Mouse (Mus musculus): ENCODE measurements at regions not wholly inside any gene's neighbourhood (a gene's known extent, or its start where the extent isn't known, plus 50 kb on each side); places are given as distances from the start of the nearest gene placed in this dataset.

DNA sequence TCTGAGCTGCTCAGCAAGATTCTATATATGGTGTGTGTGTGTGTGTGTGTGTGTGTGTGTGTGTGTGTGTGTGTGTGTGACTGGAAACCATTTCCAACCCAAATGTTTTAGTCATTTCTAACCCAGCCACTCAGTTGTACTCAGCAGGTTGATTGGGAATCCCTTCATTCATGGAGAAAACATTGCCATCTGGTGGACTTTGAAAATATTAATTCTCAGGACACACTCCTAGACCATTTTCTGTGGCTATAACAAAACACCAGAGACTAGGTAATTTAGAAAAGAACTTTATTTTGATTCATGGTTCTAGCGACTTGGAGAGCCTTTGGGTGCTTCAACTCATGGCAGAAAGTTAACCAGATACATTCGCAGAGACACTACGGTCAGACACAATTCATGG is 62.2 kb upstream of the Vash1 start:
- no peak for TF ChIP-seq POLR2A (IDR thresholded peaks at IDR 0.05; ENCODE audit: borderline replicate concordance, extremely low read depth, low read depth, low read length)
- TF ChIP-seq CTCF (IDR thresholded peaks at IDR 0.05; ENCODE audit: insufficient read depth, low read length): no peak
- Histone ChIP-seq H3K4me1 (ENCODE audit: control insufficient read depth, insufficient read depth, low read length) (no peaks in the 10 kb centered on the region), H3K4me3 (replicated peaks; ENCODE audit: extremely low read depth, low read depth, low read length) (no peak overlapping the region)
- DNase-seq: no peak
- 91% methylated on average over 3 of the region's 3 CpGs for WGBS

DNA sequence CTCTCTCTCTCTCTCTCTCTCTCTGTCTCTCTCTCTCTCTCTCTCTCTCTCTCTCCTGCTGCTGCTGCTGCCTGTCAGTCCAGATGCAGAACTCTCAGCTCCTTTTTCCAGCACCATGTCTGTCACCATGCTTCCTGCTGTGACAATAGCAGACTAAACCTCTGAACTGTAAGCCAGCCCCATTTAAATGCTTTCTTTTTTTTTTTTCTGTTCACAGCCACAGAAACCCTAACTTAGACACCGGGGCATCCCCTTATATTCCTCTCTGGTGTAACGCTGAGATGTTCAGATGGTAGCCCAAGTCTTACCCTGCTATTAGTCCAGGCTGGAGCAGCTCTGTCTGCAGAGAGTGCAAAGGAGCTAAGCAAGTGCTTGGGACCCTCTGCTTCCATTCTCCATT is 54.3 kb upstream of the Vash1 start:
- H3K4me1 ChIP-seq (ENCODE audit: control insufficient read depth, insufficient read depth, low read length): no peaks in the 10 kb centered on the region
- no peak overlapping the region for H3K4me3 ChIP-seq (replicated peaks; ENCODE audit: extremely low read depth, low read depth, low read length)
- 86% methylated on average over 2 of the region's 2 CpGs for WGBS
- no peak for TF ChIP-seq CTCF (IDR thresholded peaks at IDR 0.05; ENCODE audit: insufficient read depth, low read length)
- TF ChIP-seq POLR2A (IDR thresholded peaks at IDR 0.05; ENCODE audit: borderline replicate concordance, extremely low read depth, low read depth, low read length): no peak
- DNase-seq: no peak

DNA sequence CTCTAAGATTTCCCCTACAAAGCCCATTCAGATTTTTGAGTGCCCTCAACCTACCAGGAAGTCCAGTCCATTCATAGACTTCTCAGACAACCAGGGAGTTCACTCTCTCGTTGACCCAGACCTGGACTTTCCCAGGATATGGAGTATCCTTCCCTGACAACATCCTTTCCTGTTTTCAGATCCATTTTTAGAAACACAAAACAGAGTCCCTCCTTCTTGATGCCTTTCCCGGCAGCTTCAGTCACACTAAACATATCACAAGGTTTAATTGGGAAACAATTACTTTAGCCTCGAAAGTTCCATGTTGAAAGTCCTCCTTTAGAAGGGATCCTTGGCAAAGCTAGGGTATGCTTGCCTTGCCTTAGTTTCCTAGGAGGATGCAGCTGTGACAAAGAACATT is 51.8 kb upstream of the Vash1 start:
- TF ChIP-seq POLR2A (IDR thresholded peaks at IDR 0.05; ENCODE audit: borderline replicate concordance, extremely low read depth, low read depth, low read length) (no peak), CTCF (IDR thresholded peaks at IDR 0.05; ENCODE audit: insufficient read depth, low read length) (no peak)
- no peak overlapping the region for H3K4me3 ChIP-seq (replicated peaks; ENCODE audit: extremely low read depth, low read depth, low read length)
- no peak for DNase-seq
- H3K4me1 ChIP-seq (ENCODE audit: control insufficient read depth, insufficient read depth, low read length): no peaks in the 10 kb centered on the region
- WGBS: 34% methylated on average over 3 of the region's 3 CpGs

DNA sequence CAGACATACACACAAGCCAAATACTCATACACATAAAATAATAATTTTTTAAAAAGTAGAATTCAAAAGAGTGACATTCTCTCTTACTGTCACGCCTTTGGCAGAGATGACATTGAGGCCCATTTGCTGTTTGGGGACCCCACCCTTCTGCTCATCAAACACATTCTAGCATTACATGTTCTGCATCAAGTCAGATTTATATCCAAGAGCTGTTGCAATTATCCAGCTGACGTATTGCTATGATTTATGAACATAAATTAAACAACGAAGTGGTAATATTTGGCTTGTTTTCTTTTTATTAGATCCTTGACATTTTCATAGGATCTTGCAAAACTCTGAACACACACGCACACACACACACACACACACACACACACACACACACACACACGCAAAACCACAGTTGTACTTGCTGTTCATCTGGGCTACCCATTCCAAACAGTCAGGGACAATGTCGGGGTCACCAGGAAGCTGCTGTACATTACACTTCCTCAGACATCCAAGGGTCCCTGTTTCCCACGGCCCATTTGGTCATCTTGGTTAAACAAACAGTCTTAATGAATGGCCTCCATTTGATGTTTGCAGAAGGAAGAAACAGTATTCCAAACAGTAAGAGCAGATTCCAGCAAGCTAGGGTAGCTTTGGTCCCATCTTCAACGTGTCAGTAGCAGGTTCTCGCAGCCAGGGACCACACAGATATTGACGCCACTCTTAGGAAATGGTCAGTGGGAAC is 50.3 kb upstream of the Vash1 start:
- no peak overlapping the region for H3K4me3 ChIP-seq (replicated peaks; ENCODE audit: extremely low read depth, low read depth, low read length)
- H3K4me1 ChIP-seq (ENCODE audit: control insufficient read depth, insufficient read depth, low read length): no peaks in the 10 kb centered on the region
- DNase-seq: no peak
- WGBS: 41% methylated on average over 10 of the region's 10 CpGs
- TF ChIP-seq POLR2A (IDR thresholded peaks at IDR 0.05; ENCODE audit: borderline replicate concordance, extremely low read depth, low read depth, low read length) (no peak), CTCF (IDR thresholded peaks at IDR 0.05; ENCODE audit: insufficient read depth, low read length) (no peak)
